Mouse (Mus musculus) cerebellum, postnatal 10 days (tissue): Measurements from ENCODE around the gene Nap1l3.

Source experiments
- DNase-seq, 2 experiments: peaks; one replicate each; pipeline ENCODE4 v3.0.0; 2021; ENCODE audit warnings: mixed read lengths in 2 of 2

The Nap1l3 gene

GRCm38 (mm10) chrX:122396781-122397581 is at the start of gene Nap1l3:
Nap1l3 (minus strand) TSS chrX:122397401.
- peak; percentile 83 to 85 for DNase-seq

- DNase-seq = peak; percentile 3 to 17
These were observed 451 bp upstream of the Nap1l3 start for GRCm38 (mm10) chrX:122397652-122398051.
